Mouse (Mus musculus) C2C12 (cell line): ENCODE data around the gene Rplp2. TPM values are rescaled to one million over a fixed set of nuclear protein-coding genes. Genes with fewer than 3 reads are reported as not detected.
A peak's percentile ranks its signal among the peaks of the same experiment; 100 is the strongest.

ENCODE experiments used
- H3K27me3 ChIP-seq: one replicate; pipeline ENCODE4 v1.6.1; 2011; ENCODE audit not compliant: control insufficient read depth, insufficient read depth, insufficient read length
- H3K36me3 ChIP-seq: one replicate; pipeline ENCODE4 v1.6.1; 2011; ENCODE audit not compliant: control insufficient read depth, insufficient read depth
- H3K4me3 ChIP-seq: one replicate; pipeline ENCODE4 v1.5.1; 2011; ENCODE audit warnings: mild to moderate bottlenecking, control low read depth; ENCODE audit not compliant: poor library complexity, insufficient read depth, severe bottlenecking
- H3K79me2 ChIP-seq: one replicate; pipeline ENCODE4 v1.6.1; 2011; ENCODE audit not compliant: control insufficient read depth, insufficient read depth
- H3K79me3 ChIP-seq: one replicate; pipeline ENCODE4 v1.6.1; 2011; ENCODE audit warnings: low read depth, control low read depth
- H3ac ChIP-seq: one replicate; pipeline ENCODE3; 2011; ENCODE audit warnings: low read depth; ENCODE audit not compliant: control insufficient read depth, insufficient read length
- CEBPB ChIP-seq: IDR thresholded peaks from one replicate; pipeline ENCODE4 v1.6.1; 2011; ENCODE audit warnings: low read depth, mild to moderate bottlenecking, control low read depth, moderate library complexity
- CTCF ChIP-seq: IDR thresholded peaks from one replicate; pipeline ENCODE4 v1.5.1; 2011; ENCODE audit not compliant: control insufficient read depth, insufficient read depth, insufficient read length
- FOSL1 ChIP-seq: IDR thresholded peaks from one replicate; pipeline ENCODE4 v1.8.0; 2011; ENCODE audit warnings: mild to moderate bottlenecking, low read length; ENCODE audit not compliant: poor library complexity, insufficient read depth, severe bottlenecking
- MAX ChIP-seq: IDR thresholded peaks from one replicate; pipeline ENCODE4 v1.6.1; 2011; ENCODE audit warnings: mild to moderate bottlenecking, control low read depth
- MYOD1 ChIP-seq: IDR thresholded peaks from one replicate; pipeline ENCODE4 v1.6.1; 2011; ENCODE audit warnings: low read depth; ENCODE audit not compliant: control insufficient read depth, insufficient read length
- MYOG ChIP-seq: IDR thresholded peaks from one replicate; pipeline ENCODE4 v1.6.1; 2011; ENCODE audit not compliant: control insufficient read depth, insufficient read length; ENCODE audit errors: extremely low read depth
- USF1 ChIP-seq: IDR thresholded peaks from one replicate; pipeline ENCODE4 v1.6.1; 2011; ENCODE audit warnings: low read depth, mild to moderate bottlenecking, control low read depth, moderate library complexity
- polyA plus RNA-seq: library from polyadenylated mRNA; unstranded; fragments of >200 nt; fragmentation: generic; extraction: Trizol; gene quantifications from one replicate; pipeline ENCODE4 v1.2.1, GENCODE M21; 2012; ENCODE audit warnings: missing spikeins

Rplp2 gene
- polyA plus RNA-seq, 1 experiment: 4,785 TPM

DNA sequence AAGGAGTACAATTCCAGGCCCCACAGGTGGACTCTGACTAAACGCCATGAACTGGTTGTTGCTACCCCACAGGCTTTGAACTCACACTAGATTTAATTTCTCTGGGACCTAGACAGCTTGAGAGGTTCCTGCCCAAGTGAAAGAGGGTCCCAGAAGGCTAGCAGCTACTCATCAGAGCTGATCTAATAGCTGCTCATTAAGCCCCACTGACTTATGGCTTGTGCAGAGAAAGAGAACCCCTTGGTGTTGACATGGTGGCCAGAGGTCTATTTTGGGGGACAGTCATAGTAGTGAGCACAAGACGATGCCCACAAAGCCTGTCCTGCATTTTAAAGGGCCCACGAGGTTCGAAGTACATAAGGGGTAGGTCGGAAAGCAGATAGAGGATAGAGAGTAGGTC, 27.0 kb downstream of the Rplp2 start:
- no peaks in the 10 kb centered on the region for H3K27me3 ChIP-seq
- TF ChIP-seq FOSL1 (no peak), CEBPB (no peak), MYOD1 (no peak), MAX (no peak), USF1 (no peak), CTCF (no peak), MYOG (no peak)
- peaks cover 94% of the 10 kb centered on the region for H3K79me2 ChIP-seq
- H3K79me3 ChIP-seq: peaks cover 58% of the 10 kb centered on the region
- peak overlapping the region; percentile 76 for H3K4me3 ChIP-seq
- H3ac ChIP-seq: peak overlapping the region; percentile 87
- peaks cover 33% of the 10 kb centered on the region for H3K36me3 ChIP-seq

DNA sequence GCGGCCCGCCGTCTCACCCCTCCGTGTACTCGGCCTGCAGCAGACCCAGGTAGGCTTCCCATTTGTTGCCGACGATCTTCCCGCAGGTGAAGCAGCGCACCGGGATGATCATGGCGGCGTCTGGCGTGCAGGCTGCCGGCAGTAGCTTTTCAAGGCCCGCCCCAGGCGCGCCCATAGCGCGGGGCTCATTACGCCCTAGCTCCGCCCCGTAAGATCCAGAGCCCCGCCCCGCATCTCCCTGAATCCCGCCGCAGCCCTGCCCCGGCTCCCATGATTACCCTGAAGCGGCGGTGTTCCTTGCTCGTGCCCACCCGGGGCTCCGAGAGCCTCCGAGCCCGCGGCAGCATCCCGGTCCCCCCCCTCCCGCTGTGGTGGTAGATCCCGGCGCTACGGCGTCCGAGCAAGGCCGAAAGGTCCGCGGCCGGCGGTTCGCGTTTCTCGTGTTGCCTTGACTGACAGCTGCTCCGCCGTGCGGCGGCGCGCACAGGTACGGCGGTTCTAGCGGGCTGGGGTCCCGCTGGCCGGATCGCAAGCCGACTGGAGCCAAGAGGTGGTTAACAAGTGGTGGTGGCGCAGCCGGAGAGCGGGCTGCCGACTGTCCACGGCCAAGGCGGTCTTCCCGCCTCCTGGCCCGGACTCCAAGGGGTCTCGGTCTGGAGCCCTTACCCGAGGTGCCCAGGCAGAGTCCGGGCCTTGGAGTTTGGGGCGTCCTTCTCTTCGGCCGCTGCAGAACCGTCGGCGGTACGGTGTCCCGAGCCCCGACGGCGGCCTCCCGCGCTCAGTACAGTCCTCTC, 28.0 kb downstream of the Rplp2 start, which contains the start of the genes Polr2l and Tspan4:
Polr2l (minus strand) TSS at position 122 of the 794 bp plus-strand sequence.
Tspan4 (plus strand) TSS at position 230 of the 794 bp plus-strand sequence.
- TF ChIP-seq CEBPB (no peak), MYOD1 (no peak), CTCF (no peak), FOSL1 (no peak), USF1 (no peak), MAX (no peak), MYOG (no peak)
- Histone ChIP-seq H3ac (peak within 1 kb of the TSS; percentile 87), H3K36me3 (peaks cover 27% of the 10 kb centered on the region), H3K4me3 (peak within 1 kb of the TSS; percentile 76), H3K79me3 (peaks cover 58% of the 10 kb centered on the region), H3K79me2 (peaks cover 94% of the 10 kb centered on the region), H3K27me3 (no peaks in the 10 kb centered on the region)

DNA sequence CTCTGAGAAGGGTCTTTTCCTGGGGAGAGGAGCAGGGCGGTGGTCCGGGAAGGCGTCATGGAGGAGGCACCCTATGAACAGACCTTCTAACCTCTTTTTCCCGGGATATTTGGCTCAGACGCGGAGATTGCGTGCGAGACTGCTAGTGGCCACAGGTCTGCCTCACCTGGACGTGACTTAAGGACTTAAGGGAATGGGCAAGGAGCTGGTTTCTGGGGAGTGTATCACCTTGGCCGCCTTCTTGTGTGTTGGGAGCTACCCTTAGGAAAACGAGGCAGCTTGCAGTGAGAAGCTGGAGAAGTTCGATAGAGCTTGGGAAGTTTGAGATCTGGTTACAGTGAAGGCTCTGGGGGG, 28.6 kb downstream of the Rplp2 start:
- TF ChIP-seq FOSL1: no peak
- TF ChIP-seq CTCF: no peak
- TF ChIP-seq USF1: no peak
- Histone ChIP-seq H3ac (peak overlapping the region; percentile 75), H3K36me3 (peaks cover 21% of the 10 kb centered on the region), H3K27me3 (no peaks in the 10 kb centered on the region), H3K4me3 (peak overlapping the region; percentile 76), H3K79me2 (peaks cover 94% of the 10 kb centered on the region), H3K79me3 (peaks cover 60% of the 10 kb centered on the region)

DNA sequence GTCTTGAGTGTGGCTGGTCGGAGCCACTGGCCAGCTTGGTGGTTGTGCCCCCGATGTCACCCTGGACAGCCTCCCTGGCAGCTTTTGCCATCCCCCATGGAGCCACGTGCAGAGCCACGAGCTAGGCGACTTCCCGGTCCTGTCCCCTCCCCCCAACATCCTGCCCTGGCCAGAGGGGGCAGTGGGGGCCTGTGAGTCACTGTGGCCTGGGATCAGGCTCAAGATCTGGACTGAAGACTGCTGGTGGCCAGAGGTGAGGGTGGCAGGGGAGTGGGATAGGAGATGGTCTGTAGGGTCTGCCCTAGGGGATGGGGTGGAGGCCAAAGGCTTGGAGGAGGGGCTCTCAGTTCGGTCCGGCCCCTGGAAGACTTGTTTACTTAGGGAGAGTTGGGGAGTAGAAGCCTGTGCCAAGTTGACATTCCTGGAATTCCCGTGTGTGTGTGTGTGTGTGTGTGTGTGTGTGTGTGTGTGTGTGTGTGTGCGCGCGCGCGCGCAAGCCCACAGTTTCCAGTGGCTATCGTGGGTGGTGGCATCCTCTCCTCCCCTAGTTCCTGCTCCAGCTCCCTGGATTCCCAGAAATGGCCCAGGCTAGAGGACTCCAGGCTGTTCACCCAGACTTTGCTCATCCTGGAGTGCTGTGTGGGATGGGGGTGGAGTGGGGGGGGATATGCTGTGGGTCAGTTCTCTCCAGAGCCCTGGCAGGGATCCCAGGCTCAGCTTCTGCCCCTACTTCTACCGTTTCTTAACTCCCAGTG, 29.2 kb downstream of the Rplp2 start:
- Histone ChIP-seq H3K79me2 (peaks cover 94% of the 10 kb centered on the region), H3ac (peak overlapping the region; percentile 75), H3K79me3 (peaks cover 61% of the 10 kb centered on the region), H3K4me3 (peak overlapping the region; percentile 76), H3K36me3 (peaks cover 15% of the 10 kb centered on the region), H3K27me3 (no peaks in the 10 kb centered on the region)
- no peak for TF ChIP-seq MYOD1
- peak; percentile 95 for TF ChIP-seq MAX
- TF ChIP-seq MYOG: no peak
- peak; percentile 62 for TF ChIP-seq USF1
- TF ChIP-seq CTCF: no peak
- TF ChIP-seq CEBPB: no peak
- TF ChIP-seq FOSL1: no peak

DNA sequence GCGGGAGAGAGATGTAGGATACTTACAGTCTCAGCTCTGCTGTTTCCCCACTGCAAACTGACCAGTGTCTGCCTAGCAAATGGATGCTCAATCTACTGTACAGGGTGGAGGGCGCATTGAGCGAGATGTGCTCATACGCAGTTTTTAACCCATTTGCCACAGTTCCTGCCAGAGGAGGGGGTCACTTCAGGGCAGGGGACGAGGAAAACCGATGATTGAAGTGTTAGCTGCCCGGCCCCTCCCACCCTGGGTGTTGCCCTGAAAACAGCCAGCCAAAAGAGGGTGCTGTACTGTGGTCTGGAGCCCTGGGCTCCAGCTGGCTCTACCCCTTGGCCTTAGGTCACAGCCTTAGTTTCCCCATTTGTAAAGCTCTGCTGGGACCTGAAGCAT, 29.8 kb downstream of the Rplp2 start:
- Histone ChIP-seq H3K36me3 (peaks cover 10% of the 10 kb centered on the region), H3K27me3 (no peaks in the 10 kb centered on the region), H3K79me2 (peaks cover 97% of the 10 kb centered on the region), H3K79me3 (peaks cover 65% of the 10 kb centered on the region), H3K4me3 (peak overlapping the region; percentile 76), H3ac (peak overlapping the region; percentile 70)
- TF ChIP-seq CTCF (no peak), MYOG (no peak), MYOD1 (no peak), MAX (no peak), CEBPB (no peak), USF1 (no peak), FOSL1 (no peak)
